Mouse (Mus musculus): ENCODE data around the gene Pdcd2.
"Not testable (repeated sequence)": the region's sequence is repeated elsewhere in the genome, so short reads cannot be mapped to it uniquely, and the experiment has no call there.

The Pdcd2 gene

DNA sequence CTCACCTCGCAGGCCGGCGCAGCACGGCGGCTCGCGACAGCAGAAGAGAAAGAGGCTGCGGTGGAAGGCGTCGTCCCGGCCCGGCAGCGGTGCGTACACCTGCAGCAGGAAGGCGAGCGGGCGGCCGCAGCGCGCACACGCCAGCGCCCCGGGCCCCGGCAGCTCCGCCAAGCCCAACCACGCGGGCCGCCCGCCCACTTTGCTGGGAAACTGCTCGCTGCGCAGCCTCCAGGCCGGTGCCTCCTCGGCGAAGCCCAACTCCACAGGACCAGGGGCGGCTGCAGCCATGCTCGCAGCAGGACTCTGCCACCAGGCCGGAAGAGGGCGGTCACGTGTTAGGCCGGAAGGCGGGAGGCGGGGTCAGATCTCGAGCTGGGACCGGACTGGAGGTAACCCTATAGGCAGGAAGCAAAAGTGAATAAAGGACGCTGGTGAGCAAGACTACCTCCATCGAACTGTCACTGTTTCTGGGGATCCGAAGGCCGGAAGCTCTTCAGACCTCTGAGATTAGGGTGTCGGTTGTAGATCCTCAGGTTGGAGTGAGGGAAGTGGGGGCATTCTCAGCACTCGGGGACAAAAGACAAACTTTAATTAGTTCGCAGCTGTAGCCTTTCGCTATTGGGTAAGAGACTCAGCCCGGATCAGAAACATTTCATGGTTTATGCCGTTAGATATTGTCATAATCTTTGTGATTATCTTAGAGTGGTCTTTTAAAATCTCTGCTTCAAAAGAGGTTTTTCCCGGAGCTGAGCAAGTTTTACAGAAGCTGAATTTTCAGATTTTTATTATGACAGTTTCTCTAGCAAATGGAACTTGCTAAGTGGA is at the start of gene Pdcd2:
TSS of gene Pdcd2 (minus strand) at position 316 of the 825 bp plus-strand sequence.
- in situ Hi-C loops (cut with MboI, MseI), result no loop called here

DNA sequence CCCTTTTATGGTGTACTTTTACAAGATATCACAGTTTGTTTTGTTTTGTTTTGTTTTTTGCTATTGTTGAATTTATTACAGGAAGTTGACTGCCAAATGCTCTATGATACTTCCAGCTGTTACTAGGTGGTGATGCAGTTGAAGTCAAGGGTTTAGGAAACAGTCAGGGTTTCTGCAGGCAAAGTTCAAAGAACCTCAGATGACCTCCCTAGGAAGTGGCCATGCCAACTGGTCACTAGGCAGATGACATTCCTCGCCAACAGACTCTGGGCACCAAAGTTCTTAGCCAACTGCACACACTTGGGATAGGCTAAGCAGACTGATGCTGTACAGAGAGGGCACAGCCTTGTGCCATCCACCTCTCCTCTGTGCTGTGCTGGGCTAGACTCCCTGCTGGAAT is 48.0 kb upstream of the Pdcd2 start:
- in situ Hi-C loops (cut with MboI, MseI), result no loop called here

DNA sequence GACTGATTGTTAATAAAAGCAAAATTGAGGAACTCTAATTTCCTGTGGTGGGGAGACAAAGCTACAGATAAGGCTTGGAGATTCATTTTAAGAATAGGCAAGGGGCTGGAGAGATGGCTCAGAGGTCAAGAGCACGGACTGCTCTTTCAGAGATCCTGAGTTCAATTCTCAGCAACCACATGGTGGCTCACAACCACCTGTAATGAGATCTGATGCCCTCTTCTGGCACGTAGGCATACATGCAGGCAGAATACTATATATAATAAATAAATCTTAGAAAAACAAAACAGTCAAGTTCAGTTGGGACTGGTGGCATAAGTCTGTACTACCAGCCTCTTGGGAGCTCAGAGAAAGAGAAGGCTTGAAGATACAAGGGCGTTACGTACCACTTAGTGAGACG is 39.8 kb upstream of the Pdcd2 start:
- in situ Hi-C loops (cut with MboI, MseI), result no loop called here

DNA sequence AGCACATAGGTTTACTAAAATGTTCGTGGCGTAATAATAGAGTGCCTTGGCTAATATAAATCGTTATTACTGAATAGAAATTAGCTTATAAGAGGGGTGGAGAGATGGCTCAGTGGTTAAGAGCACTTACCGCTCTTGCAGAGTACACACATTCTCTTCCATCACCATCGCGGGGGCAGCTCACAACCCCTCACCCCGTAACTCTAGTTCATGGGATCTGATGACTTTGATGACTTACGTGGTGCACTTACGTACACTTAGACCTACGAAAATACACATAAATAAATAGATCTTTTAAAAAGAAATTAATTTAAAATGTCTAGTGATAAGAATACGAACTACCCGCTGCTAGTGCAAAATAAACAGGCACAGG is 37.8 kb upstream of the Pdcd2 start:
- in situ Hi-C loops (cut with MboI, MseI), result no loop called here

DNA sequence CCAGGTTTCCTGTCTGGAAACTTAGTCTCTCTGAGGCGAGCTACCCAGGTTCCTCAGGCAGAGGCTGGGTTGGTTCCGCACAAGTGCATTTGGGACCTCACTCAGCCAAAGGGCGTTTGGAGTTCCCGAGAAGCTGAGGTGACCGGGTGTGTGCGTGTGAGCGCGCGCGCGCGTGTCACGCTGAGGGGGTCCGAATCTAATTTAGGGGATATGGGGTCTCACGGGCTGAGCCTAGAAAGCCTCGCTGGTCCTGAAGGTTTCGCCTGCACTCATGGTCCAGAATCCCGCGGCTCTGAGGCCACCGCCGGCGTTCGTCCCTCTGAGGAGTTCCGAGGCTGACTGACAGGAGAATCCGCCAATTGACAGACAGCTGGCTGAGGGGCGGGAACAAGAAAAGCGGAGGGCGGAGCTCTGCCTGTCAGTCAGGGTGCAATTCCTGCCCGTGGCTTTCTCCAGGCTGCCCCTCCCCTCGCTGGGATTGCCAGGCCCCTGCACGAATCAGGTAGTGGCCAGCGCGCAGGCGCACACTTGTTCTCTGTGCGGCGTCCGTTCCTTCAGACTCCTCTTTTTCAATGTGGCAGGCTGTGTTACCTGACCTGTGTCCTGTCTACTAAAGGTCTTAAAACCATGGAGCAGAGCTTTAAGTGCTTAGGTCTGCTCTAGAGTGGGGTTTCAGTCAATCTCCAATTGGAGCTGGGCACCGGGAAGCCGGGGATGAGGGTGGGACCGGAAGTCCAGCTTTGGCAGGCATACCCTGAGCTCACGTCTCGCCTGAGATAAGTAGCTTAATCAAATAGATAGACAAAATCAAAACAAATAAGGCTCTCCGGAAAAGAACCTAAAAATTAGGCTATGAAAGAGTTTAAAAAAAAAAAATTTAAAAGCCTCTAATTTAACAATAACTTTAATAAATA is 37.2 kb upstream of the Pdcd2 start, which contains the start of gene Prdm9:
TSS of gene Prdm9 (minus strand) at position 341 of the 914 bp plus-strand sequence.
- in situ Hi-C loops (cut with MboI, MseI), result no loop called here

DNA sequence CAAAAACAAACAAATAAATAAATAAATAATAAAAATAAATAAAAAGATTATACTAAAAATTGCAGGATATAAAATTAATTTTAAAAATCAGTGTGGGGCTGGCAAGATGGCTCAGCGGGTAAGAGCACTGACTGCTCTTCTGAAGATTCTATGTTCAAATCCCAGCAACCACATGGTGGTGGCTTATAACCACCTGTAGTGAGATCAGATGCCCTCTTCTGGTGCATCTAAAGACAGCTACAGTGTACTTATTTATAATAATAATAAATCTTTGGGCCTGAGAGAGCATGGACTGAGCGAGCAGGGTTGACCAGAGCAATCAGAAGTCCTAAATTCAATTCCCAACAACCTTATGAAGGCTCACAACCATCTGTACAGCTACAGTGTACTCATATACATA is 32.8 kb upstream of the Pdcd2 start:
- in situ Hi-C loops (cut with MboI, MseI), result no loop called here

DNA sequence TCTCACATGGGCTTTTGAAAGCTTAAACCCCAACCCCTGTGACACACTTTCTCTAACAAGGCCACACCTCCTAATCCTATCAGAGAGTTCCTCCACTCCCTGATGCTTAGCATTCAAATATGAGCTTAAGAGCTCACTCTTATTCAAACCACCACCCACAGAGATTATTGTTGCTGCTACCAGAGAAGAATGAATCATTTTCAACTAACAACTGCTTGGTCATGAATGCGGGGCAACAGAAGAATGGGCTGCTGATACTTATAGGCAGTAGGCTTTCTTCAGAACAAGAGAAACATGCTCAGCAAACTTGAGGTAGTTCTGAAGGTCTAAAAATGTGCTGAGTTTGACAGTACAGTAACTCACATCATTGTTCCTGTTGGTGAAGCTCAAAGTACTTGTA is 22.6 kb upstream of the Pdcd2 start:
- in situ Hi-C loops (cut with MboI, MseI), result no loop called here

DNA sequence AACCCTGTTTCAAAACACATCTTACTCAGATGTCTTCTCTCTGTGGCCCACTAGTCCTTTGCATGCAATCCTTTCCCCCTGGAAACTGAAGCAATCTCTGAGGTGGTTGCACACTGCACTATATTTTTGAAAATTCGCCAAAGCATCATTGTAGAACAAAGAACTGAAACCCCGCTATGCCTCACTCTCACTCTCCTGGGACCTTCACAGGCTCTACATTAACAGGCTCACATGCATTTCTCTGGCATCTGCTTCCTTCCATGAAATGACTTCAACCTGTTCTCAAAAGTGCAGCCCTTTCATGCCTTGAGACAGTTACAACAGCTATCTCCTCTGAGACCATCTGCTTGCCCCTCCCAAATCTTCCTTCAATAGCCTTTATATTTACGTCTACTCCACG is 19.3 kb upstream of the Pdcd2 start:
- in situ Hi-C loops (cut with MboI, MseI), result no loop called here

DNA sequence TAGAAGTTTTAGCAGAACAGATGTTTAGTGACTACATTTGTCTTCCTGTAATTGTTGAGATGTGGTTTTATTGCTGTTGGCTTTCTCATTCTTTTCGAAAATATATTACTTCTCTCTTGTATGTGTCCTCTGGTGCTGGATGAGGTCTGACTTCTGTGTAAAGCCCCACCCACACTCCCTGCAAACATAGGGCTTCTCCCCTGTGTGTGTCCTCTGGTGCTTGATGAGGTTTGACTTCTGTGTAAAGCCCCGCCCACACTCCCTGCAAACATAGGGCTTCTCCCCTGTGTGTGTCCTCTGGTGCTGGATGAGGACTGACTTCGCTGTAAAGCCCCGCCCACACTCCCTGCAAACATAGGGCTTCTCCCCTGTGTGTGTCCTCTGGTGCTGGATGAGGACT is 16.8 kb upstream of the Pdcd2 start:
- in situ Hi-C loops (cut with MboI, MseI), result not testable (repeated sequence)

DNA sequence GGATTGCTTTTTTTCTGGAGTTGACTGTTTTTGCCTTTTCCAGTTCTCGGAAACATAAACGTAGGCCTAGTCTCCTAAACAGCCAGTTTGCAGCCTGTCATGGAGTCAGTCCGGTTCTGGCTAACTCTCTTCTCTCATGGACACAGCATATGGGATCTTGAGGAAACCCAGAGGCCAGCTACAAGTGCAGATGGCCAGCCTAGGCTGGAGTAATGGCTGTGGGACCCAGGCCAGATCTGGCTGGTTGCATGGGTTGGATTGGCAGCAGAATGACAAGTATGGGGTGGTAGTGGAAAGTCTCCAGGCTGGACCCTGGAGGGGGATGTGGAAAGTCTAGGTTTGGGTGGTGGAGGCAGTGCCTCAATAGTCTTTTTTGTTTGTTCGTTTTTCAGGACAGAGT is 13.2 kb upstream of the Pdcd2 start:
- in situ Hi-C loops (cut with MboI, MseI), result no loop called here

DNA sequence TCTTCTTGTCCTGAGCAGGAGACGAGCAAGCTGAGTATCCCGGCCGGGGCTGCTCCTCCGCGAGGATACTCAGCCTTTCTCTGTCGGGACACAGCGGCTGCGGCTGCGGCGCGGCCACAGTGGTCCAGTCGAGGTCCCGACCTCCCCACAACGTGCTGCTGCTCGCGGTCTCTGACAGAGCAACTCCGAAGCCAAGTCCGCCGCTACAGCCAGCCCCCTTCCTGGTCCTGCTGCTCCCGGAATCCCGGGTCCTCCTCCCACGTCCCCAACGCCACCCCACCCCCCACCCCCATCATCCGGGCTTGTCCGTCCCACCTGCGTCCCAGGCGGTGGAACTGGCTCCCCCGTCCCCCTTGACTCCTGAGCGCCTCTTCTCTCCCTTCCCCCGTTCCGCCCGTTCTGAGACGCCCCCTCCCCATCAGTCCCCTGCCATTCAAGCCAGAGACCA is 9.4 kb upstream of the Pdcd2 start:
- in situ Hi-C loops (cut with MboI, MseI), result no loop called here

DNA sequence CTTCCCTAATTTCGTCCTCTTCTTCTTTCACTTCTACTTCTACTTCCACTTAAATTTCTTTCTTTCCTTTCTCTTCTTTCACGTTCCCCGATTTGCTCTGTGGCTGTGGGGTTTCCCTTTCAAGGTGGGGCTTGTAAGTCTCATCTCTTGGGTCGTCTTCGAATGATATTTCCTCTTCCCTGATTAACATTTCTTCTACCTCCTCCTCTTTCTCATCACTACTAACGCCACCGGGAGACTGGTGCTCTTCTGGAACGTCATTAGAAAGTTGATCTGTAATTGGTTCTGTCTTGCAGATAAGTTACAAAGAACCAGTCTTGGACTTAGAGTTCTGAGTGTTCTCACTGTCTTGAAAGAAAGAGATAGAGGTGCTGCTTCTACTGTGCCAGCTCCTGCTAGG is 8.8 kb upstream of the Pdcd2 start:
- in situ Hi-C loops (cut with MboI, MseI), result no loop called here

DNA sequence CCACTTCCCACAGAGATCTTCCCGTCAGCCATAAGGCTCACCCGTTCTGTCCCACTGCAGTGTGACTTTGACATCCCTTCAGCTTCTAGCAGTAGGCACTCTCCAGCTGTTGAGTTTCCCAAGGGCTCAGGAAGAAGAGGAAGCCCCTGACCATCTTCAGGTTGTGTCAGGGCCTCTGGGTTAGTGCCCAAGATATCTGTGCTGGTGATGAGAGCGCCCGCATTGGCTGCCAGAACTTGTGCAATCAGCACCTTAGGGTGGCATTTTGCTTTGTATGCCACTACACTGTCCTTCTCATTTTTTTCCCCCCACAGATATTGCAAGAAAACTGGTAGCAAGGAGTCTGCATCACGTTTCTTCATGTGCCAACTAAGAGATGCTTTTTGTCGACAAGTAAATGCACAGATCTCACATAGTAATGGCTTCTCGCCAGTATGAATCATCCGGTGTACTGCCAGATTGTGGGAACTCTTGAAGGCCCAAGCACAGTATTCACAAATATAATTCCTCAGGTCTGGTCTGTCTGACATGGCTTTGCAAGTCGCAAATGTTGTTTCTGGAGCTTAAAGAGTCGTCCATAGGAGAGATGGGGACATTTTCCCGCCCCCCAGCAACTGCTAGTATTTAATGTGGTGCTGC is 8.2 kb upstream of the Pdcd2 start:
- in situ Hi-C loops (cut with MboI, MseI), result no loop called here

DNA sequence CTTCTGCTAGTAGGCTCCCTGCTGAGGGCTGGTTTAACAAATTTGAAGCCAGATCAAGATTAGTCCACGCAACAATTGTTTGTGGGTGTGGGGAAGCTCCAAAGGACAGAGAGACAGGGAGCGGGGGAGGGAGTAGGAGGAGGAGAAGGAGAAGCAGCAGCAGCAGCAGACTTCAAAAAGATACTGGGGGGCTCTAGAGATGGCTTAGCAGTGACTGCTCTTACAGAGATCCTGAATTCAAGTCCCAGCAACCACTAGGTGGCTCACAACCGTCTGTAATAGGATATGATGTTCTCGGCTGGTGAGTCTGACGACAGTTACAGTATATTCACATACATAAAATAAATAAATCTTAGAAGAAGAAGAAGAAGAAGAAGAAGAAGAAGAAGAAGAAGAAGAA is 3.0 kb upstream of the Pdcd2 start:
- in situ Hi-C loops (cut with MboI, MseI), result loop anchor here (5.0 kb wide), 2 partner anchors 42 to 202 kb away; no protein-coding TSS in a partner anchor

DNA sequence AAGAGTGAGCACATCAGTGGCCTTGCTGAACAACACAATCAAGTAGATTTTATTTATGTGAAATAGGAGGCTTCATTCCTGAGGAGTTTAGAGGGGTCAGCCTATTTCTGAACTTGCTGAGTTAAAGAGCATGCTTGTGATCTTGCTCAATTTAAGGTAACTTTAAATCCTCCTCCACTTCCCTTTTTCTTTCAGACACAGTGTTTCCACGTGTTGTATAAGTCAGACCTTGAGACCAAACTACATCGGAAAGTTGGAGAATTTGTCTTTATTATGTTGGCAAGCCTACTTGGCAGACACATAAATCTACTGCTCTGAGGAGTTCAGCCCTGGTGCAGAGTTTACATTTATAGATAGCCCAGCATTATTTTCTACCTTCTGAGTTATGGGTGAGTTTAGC is 1.8 kb upstream of the Pdcd2 start:
- in situ Hi-C loops (cut with MboI, MseI), result no loop called here

DNA sequence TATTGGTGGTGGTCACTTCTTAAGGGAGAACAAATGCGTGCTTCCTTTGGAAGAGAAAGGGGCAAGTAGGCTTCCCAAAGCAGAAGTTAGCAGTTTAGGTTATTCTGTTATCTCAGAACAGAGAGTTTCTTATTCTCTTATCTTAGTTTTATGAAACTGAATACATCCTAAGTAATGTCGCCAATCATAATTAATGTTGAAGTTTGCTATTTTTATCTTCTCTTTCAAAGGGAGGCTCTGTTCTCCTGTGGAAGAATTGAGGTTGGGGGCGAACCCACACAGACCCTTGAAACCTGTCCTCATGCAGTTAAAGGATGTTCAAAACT is 673 bp upstream of the Pdcd2 start:
- in situ Hi-C loops (cut with MboI, MseI), result no loop called here

DNA sequence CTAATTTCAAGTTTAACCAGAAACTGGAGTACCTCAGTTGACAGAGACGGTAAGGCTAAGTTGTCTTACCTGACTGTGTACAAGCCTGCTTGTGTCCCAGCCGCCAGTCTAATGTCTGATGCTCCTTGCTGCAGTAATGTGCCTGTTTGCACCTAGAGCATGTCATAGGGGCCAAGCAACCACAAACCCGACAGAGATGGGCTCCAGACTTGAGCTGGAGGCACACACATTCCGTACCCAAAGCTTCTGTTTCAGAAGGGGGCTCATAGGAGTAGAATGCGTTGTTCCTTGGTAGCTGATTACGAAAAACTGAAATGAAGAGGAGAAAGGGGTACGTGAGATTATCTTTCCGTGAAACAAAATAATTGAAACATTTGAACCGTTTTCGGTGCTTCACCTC is 797 bp downstream of the Pdcd2 start:
- in situ Hi-C loops (cut with MboI, MseI), result no loop called here

DNA sequence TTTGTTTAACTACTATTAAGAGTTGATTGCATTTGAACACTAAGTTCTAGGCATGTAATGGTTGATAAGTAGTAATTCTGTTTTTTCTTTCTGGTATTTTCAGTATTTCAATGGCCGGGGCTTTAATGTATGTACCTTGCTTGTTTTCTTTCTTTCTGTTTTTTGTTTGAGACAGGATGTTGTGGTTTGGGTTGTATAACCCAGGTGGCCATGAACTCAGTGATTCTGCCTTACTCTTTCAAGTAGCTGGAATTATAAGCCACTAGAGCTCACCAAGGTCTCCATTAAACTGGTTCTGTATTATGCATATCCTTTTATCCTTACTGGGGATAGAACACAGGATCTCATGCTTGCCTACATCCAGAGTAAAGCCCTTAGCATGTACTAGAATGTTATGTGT is 8.3 kb downstream of the Pdcd2 start:
- in situ Hi-C loops (cut with MboI, MseI), result no loop called here

DNA sequence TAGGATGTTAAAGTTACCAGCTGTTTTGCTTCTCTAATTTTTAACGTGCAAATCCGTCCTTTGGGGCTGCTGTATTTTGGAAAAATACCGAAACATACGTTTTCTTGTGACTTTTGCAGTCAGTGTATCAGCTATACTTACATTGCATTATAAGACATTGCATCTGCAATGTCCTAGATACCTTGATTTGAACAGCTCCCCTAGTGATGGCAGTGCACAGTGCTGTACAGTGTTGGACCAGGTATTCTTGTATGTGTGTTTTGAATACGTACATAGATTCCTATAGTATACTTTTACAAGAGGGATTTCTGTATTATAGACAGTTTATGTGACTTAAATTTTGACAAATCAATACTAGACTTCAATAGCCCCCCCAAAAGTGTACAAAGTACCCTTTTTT is 8.9 kb downstream of the Pdcd2 start:
- in situ Hi-C loops (cut with MboI, MseI), result no loop called here

DNA sequence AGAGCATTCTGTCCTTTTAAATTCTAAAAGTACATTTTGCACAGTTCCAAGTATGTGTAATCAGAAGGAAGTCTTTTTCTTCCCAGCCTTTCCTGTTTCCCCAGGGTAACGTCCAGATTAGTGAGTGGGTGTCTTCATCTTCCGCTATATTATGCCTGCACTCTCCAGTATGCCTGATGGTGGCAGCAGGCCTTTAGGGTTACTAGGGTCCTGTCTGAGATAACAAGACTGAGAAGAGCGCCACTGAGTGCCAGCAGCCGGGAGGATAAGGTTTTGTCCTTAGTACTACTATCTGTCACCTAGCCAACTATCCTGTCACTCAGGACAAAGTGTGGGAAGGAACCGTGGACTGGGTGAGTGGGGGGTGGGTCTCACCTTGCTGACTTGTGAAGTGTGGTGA is 9.3 kb downstream of the Pdcd2 start:
- in situ Hi-C loops (cut with MboI, MseI), result no loop called here

DNA sequence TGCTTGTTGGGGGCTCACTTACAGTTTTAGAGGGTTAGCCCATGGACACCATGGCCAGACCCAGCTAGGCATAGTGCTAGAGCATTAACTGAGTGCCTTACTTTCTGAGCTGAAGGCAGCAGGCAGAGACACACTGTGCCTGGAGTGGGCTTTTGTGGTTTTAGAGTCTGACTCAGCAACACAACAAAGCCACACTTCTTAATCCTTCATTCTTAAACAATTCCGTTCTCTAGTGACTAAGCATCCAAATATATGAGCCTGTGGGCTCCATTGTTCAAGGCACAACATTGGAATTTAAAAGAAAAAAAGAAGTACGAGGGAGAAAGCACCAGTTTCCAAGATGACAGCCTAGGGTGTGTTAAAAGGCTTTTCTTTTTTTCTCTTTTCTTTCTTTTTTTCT is 16.4 kb downstream of the Pdcd2 start:
- in situ Hi-C loops (cut with MboI, MseI), result no loop called here

DNA sequence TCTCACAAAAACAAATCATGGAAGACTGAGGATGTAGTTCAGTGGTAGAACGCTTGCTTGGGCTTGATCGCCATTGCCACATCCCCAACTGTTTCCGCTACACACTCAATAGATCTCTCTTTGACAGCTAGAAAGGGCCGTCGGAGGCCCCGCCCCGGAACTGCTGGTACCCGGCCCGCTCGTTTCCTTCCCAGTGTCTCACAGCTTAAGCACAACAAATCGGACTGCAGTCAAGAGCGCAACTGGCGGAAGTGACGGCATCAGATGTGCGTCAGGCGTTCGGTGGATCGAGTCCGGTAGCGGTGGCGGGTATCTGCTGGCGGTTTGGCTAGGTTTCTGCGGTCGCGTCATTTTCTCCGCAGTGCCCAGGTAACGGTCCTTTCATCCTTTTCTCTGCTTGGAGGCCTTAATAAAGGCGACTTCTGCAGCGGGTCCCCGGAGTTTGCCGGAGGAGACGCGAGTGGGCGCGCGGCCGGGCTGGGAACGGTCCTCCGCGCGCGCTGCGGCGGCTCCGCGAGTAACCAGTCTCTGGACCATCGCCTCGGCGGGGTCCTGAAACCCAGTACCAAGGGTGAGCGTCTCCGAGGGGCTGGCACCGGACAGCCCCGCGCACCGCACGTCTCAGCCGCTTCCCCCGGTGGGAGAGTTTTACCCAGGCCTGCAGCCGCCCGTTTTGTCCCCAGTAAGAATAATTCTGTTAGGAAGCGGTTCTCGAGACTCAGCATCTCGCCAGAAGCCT is 27.3 kb downstream of the Pdcd2 start, which contains the start of the genes Psmb1 and Tbp:
TSS of gene Psmb1 (minus strand) at position 96 of the 739 bp plus-strand sequence.
TSS of gene Tbp (plus strand) at position 233 of the 739 bp plus-strand sequence.
- in situ Hi-C loops (cut with MboI, MseI), result loop anchor here (10.0 kb wide), 1 partner anchor 215 kb away; no protein-coding TSS in a partner anchor

Measured in regulatory T cell (primary cell).